Mouse (Mus musculus): ENCODE measurements at regions not wholly inside any gene's neighbourhood (a gene's known extent, or its start where the extent isn't known, plus 50 kb on each side); places are given as distances from the start of the nearest gene placed in this dataset.

DNA sequence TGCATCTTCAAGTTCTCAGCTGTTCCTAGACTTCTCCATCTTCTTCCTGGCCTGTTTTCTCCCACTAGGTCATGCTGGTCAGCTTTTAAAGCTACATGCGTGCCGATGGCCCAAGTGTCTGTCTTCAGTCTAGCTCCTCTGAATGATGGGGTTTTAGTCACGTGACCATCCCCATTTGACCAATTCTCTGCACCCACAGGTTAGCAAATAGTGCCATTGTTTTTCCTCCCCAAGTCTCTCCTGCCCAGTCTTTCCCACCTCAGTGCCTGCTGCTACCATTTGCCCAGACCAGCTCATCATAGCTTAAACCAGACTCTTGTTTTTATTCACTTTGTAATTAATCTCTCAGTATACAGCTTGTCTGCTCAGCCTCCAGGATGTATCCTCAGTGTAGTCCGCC, 62.3 kb downstream of the Zfp706 start:
- no peaks in the 10 kb centered on the region for H3K9me3 ChIP-seq

DNA sequence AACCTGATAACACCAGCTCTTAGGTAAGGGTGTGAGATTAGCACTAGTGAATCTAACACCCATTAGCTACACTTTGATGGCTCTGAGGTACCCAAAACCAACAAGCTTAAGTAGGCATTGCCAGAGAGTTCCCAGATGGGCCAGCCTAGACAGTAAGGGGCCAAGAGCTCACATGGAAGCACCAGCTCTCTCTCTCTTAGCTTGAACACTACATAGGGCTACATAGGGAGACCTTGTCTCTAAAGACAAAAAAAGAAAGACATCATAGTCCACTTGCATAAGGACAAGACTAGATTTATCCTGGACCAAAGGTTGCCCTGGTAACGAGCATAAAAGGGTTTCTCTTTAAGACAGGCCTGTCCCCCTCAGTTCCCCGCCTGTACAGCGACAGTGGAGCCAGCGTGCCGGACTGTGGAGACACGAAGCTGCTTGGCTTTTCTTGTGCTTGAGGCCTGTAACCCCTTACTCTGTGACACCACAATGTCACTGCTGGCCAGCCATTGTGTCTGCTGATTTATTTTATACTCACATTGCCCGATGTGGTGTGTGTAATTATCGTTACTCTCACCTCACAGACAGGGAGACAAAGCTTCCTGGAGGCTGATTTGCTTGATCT, 62.9 kb downstream of the Zfp706 start:
- H3K9ac ChIP-seq (replicated peaks): no peak overlapping the region
- 22% methylated on average over 8 of the region's 8 CpGs for WGBS
- peak overlapping the region; percentile 56 for H3K27ac ChIP-seq (replicated peaks)
- H3K36me3 ChIP-seq: no peaks in the 10 kb centered on the region
- peaks cover 25% of the 10 kb centered on the region for H3K4me1 ChIP-seq
- no peaks in the 10 kb centered on the region for H3K9me3 ChIP-seq
- peak; percentile 44; the same call in 1 of the 2 replicates for ATAC-seq (ENCODE audit: low FRiP score, low read depth)
- no peak overlapping the region for H3K4me3 ChIP-seq
- H3K4me2 ChIP-seq (replicated peaks): no peak overlapping the region
- H3K27me3 ChIP-seq: 0 out of 2 replicates have a peak, but pooled peaks cover 5% of the 10 kb centered on the region

More for the DNA sequence above, 62.3 kb downstream of the Zfp706 start:
- H3K36me3 ChIP-seq: no peaks in the 10 kb centered on the region
- 0 out of 2 replicates have a peak, but pooled peaks cover 5% of the 10 kb centered on the region for H3K27me3 ChIP-seq
- ATAC-seq (ENCODE audit: low FRiP score, low read depth): no peak
- no peak overlapping the region for H3K9ac ChIP-seq (replicated peaks)
- H3K27ac ChIP-seq (replicated peaks): no peak overlapping the region
- WGBS: 89% methylated on average over 4 of the region's 4 CpGs
- no peak overlapping the region for H3K4me3 ChIP-seq
- H3K4me1 ChIP-seq: peaks cover 25% of the 10 kb centered on the region
- no peak overlapping the region for H3K4me2 ChIP-seq (replicated peaks)

DNA sequence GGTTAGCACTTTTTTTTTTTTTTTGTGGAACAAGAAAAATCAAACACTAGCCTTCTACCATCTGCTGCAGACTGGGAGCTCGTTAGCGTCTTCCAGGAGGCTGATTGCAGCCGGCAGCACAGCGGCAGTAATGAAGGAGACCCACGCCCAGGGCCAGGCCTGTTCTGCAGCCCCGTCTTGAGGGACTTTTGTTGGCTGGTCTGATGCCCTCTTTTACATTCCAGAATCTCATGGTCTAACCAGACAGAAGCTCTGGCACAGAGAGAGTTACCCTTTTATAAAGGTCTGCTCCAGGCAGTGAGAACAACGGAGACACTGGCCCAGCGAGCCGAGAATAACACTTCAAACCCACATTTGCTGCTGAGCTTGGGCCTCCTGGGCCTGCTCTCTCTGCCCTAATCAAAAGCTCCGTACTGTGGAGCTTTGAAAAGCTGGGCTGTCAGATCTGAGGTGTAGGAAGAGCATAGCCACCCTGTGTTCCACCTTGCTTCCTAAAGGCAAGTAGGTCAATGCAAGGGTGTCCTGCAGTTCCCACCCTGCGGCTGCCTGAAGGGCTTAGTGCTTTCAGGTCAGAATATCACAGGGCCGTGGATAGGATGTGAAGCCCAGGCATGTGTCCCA, 64.0 kb downstream of the Zfp706 start:
- Histone ChIP-seq H3K4me1 (peaks cover 31% of the 10 kb centered on the region), H3K9ac (replicated peaks) (no peak overlapping the region), H3K27ac (replicated peaks) (peak overlapping the region; percentile 56), H3K27me3 (0 out of 2 replicates have a peak, but pooled peaks cover 5% of the 10 kb centered on the region), H3K9me3 (no peaks in the 10 kb centered on the region), H3K36me3 (no peaks in the 10 kb centered on the region), H3K4me3 (no peak overlapping the region), H3K4me2 (replicated peaks) (no peak overlapping the region)
- 45% methylated on average over 12 of the region's 12 CpGs for WGBS
- ATAC-seq (ENCODE audit: low FRiP score, low read depth): no peak

GRCm38 (mm10) chr15:36942261-36942660, 65.3 kb downstream of the Zfp706 start:
- H3K9ac ChIP-seq (replicated peaks): no peak overlapping the region
- peak overlapping the region; percentile 56 for H3K27ac ChIP-seq (replicated peaks)
- no peaks in the 10 kb centered on the region for H3K36me3 ChIP-seq
- H3K9me3 ChIP-seq: no peaks in the 10 kb centered on the region
- no peak for ATAC-seq (ENCODE audit: low FRiP score, low read depth)
- 0 out of 2 replicates have a peak, but pooled peaks cover 5% of the 10 kb centered on the region for H3K27me3 ChIP-seq
- no peak overlapping the region for H3K4me3 ChIP-seq
- H3K4me1 ChIP-seq: peaks cover 40% of the 10 kb centered on the region
- no peak overlapping the region for H3K4me2 ChIP-seq (replicated peaks)
- WGBS: 78% methylated on average over 4 of the region's 4 CpGs

DNA sequence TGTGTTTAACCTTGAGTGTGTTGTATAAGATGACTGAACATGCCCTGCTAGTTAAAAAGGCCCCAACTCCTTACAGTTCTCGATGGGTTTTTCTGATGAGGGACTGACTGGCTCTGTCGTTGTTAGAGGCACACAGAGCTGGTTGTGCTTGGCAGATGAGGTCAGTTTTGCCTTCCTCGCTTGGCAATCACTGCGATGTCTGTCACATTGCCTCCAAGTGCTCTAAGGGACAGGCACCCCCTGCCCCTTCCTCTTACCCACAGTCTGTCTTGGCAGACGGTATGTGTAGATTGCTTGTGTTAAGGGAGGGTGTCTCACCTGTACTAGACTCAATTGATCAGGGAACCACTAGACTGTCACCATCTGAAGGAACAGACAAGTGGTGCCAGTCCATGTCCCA, 65.8 kb downstream of the Zfp706 start:
- Histone ChIP-seq H3K9ac (replicated peaks) (no peak overlapping the region), H3K4me1 (peaks cover 40% of the 10 kb centered on the region), H3K4me2 (replicated peaks) (no peak overlapping the region), H3K27me3 (0 out of 2 replicates have a peak, but pooled peaks cover 5% of the 10 kb centered on the region), H3K36me3 (no peaks in the 10 kb centered on the region), H3K9me3 (no peaks in the 10 kb centered on the region), H3K4me3 (no peak overlapping the region), H3K27ac (replicated peaks) (no peak overlapping the region)
- 91% methylated on average over 5 of the region's 5 CpGs for WGBS
- ATAC-seq (ENCODE audit: low FRiP score, low read depth): no peak

DNA sequence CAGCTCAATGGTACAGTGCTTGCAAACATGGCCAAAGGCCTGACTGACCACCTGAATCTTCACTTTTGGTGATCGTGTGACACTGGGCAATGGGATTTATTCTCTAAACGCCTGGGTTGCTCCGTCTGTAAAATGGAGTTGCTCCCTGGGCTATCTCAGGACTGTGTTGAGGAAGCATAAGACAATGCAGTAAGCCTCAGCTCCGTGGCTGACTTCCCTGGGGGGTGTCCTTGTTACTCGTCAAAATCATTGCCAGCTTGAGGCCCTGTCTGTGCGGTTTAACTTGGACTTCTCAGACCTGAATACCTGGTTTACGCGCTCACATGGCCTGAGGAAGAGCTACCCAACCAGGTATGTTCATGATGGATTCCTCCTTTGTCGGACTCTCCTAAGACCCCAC, 68.0 kb downstream of the Zfp706 start:
- 87% methylated on average over 9 of the region's 9 CpGs for WGBS
- no peak overlapping the region for H3K4me2 ChIP-seq (replicated peaks)
- no peaks in the 10 kb centered on the region for H3K27me3 ChIP-seq
- peaks cover 30% of the 10 kb centered on the region for H3K4me1 ChIP-seq
- H3K27ac ChIP-seq (replicated peaks): peak overlapping the region; percentile 95; the same call in 1 of the 2 replicates
- H3K4me3 ChIP-seq: no peak overlapping the region
- ATAC-seq (ENCODE audit: low FRiP score, low read depth): no peak
- H3K36me3 ChIP-seq: no peaks in the 10 kb centered on the region
- H3K9me3 ChIP-seq: no peaks in the 10 kb centered on the region
- no peak overlapping the region for H3K9ac ChIP-seq (replicated peaks)

DNA sequence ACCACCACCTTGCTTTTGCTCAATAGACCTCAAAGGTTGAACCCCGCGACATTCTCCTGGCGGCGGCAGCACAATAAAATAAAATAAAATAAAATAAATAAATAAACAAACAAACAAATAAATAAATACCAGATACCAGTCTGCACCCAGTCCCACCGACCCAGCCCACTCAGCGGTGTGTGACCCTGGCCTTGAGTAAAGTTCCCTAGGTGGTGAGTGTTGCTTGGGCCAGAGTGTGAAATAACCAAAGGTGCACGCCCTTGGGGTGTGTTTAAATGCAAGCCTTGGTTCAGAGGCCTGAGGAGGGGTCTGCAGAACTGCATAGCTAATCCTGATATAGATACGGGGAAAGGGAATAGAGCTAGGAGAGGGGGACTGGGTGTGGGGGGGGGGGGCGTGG, 68.4 kb downstream of the Zfp706 start:
- peak; percentile 35 for ATAC-seq (ENCODE audit: low FRiP score, low read depth)
- Histone ChIP-seq H3K4me1 (peaks cover 26% of the 10 kb centered on the region), H3K27me3 (no peaks in the 10 kb centered on the region), H3K4me3 (peak overlapping the region; percentile 50), H3K4me2 (replicated peaks) (peak overlapping the region; percentile 75), H3K9ac (replicated peaks) (peak overlapping the region; percentile 76), H3K36me3 (no peaks in the 10 kb centered on the region), H3K27ac (replicated peaks) (peak overlapping the region; percentile 95), H3K9me3 (no peaks in the 10 kb centered on the region)
- 24% methylated on average over 8 of the region's 9 CpGs for WGBS

- H3K36me3 ChIP-seq: no peaks in the 10 kb centered on the region
- WGBS: under 1% methylated on average over 52 of the region's 57 CpGs
- H3K9ac ChIP-seq (replicated peaks): peak overlapping the region; percentile 76
- ATAC-seq (ENCODE audit: low FRiP score, low read depth): peak; percentile 94
- H3K4me2 ChIP-seq (replicated peaks): peak overlapping the region; percentile 75
- H3K27me3 ChIP-seq: no peaks in the 10 kb centered on the region
- no peaks in the 10 kb centered on the region for H3K9me3 ChIP-seq
- peak overlapping the region; percentile 95 for H3K27ac ChIP-seq (replicated peaks)
- H3K4me3 ChIP-seq: peak overlapping the region; percentile 50
- peaks cover 21% of the 10 kb centered on the region for H3K4me1 ChIP-seq
Measured at GRCm38 (mm10) chr15:36938511-36939150, 68.9 kb downstream of the Zfp706 start.

DNA sequence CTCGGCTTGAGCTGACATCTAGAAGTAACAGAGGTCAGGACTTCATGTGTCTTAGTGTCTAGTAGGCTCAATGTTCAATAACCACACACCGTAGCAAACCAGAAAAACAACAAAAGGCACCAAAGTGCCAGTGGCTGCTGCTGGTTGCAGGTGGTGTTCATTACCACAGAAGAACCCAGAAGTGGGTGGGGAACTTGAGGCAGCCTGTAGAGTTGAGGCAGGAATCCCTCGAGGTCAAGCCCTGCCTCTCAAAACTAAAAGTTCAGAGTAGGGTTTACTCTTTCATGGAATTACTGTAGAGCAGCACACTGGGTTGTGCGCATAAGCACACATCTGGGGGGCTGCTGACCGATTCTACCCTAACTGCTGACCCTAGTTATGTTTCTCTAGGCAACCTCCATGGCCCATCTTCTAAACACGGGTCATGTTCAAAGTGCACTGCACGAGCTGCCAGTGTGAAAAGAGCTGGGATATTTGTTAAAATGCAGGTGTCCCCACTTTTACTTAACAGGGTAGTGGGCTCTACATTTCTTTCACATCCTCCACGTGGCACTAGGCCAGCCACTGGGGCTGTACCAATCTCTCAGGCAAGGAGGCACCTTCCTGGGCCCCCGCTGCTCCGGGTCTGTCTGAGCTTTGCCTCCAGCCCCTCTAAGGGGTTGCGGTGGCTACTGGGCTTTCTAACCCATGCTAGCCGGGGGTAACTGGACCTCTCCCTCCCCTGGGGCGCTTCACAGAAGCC, 69.6 kb downstream of the Zfp706 start:
- H3K27me3 ChIP-seq: no peaks in the 10 kb centered on the region
- H3K4me3 ChIP-seq: peak overlapping the region; percentile 50
- H3K4me2 ChIP-seq (replicated peaks): peak overlapping the region; percentile 75
- H3K36me3 ChIP-seq: no peaks in the 10 kb centered on the region
- ATAC-seq (ENCODE audit: low FRiP score, low read depth): no peak
- H3K27ac ChIP-seq (replicated peaks): peak overlapping the region; percentile 95
- H3K4me1 ChIP-seq: peaks cover 17% of the 10 kb centered on the region
- H3K9ac ChIP-seq (replicated peaks): peak overlapping the region; percentile 76
- H3K9me3 ChIP-seq: no peaks in the 10 kb centered on the region
- WGBS: 23% methylated on average over 13 of the region's 13 CpGs

DNA sequence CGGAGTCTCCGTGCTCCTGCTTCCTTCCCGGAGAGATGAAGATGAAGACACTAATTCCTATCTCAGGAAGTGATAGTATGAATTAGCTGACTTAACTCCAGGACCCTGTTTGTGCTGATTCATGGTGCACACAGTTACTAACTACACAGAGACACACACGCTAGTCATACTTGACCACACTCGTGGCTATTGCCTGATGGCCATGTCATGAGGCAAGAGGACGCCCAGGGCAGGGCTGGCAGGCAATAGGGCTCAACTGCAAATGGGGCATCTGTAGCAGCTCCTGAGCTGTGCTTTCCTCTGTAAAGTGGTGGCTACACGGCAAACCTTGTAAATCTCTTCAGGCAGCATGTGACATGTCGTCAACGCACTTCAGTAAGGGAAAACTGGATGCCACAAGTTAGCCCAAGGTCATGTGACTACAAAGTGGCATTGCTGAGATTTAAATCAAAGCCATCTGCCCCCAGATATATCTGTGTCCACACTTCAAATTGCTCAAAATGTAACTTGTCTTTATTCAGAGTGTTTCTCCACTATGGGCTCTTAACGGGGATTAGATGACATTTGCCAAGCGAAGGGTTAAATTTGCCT, 70.4 kb downstream of the Zfp706 start:
- WGBS: 86% methylated on average over 11 of the region's 11 CpGs
- Histone ChIP-seq H3K4me1 (peaks cover 15% of the 10 kb centered on the region), H3K4me2 (replicated peaks) (no peak overlapping the region), H3K9ac (replicated peaks) (no peak overlapping the region), H3K27me3 (no peaks in the 10 kb centered on the region), H3K4me3 (no peak overlapping the region), H3K27ac (replicated peaks) (no peak overlapping the region), H3K9me3 (no peaks in the 10 kb centered on the region), H3K36me3 (no peaks in the 10 kb centered on the region)
- no peak for ATAC-seq (ENCODE audit: low FRiP score, low read depth)

GRCm38 (mm10) chr15:36934801-36935200, 72.8 kb downstream of the Zfp706 start:
- no peak for ATAC-seq (ENCODE audit: low FRiP score, low read depth)
- H3K9ac ChIP-seq (replicated peaks): no peak overlapping the region
- H3K36me3 ChIP-seq: no peaks in the 10 kb centered on the region
- peaks cover 15% of the 10 kb centered on the region for H3K4me1 ChIP-seq
- no peaks in the 10 kb centered on the region for H3K9me3 ChIP-seq
- no peak overlapping the region for H3K4me3 ChIP-seq
- H3K4me2 ChIP-seq (replicated peaks): no peak overlapping the region
- H3K27ac ChIP-seq (replicated peaks): no peak overlapping the region
- 42% methylated on average over 3 of the region's 3 CpGs for WGBS
- no peaks in the 10 kb centered on the region for H3K27me3 ChIP-seq

Measured in midbrain, embryonic 12.5 days (tissue).